Mouse (Mus musculus) stomach, embryonic 14.5 days (tissue): ENCODE data around the gene Zdhhc1. TPM values are rescaled to one million over a fixed set of nuclear protein-coding genes. Genes with fewer than 3 reads are reported as not detected.

Experiments
- polyA plus RNA-seq: library from polyadenylated mRNA; unstranded; fragments of >200 nt; fragmentation: Nextera tagmentation; extraction: Ambion mirVana; gene quantifications from 2 replicates; pipeline ENCODE4 v1.2.1, GENCODE M21; 2014

Gene Zdhhc1
- polyA plus RNA-seq, 1 experiment from 2014 or later, result 33.9 TPM

Other genes with a start within 250 kb of the Zdhhc1 start
- gene B3gnt9, start 241.7 kb downstream of the Zdhhc1 start, polyA plus RNA-seq, result 22.7 and 29.4 TPM in 2 replicates
- 21.7 and 22.0 TPM in 2 replicates for gene Tradd, start 232.3 kb downstream of the Zdhhc1 start, polyA plus RNA-seq
- 3.0 and 3.1 TPM in 2 replicates for gene Fbxl8, start 232.3 kb downstream of the Zdhhc1 start, polyA plus RNA-seq
- not detected in 2 replicates for gene Hsf4, start 227.1 kb downstream of the Zdhhc1 start, polyA plus RNA-seq
- gene Nol3, start 220.8 kb downstream of the Zdhhc1 start, polyA plus RNA-seq, result 1.9 and 2.0 TPM in 2 replicates
- 10.3 and 10.7 TPM in 2 replicates for gene 4931428F04Rik, start 207.0 kb downstream of the Zdhhc1 start, polyA plus RNA-seq
- 7.9 and 9.2 TPM in 2 replicates for gene Exoc3l, start 200.8 kb downstream of the Zdhhc1 start, polyA plus RNA-seq
- gene E2f4, start 199.2 kb downstream of the Zdhhc1 start, polyA plus RNA-seq, result 95.0 and 95.8 TPM in 2 replicates
- gene Elmo3, start 191.3 kb downstream of the Zdhhc1 start, polyA plus RNA-seq, result 14.3 and 15.2 TPM in 2 replicates
- 2.6 and 3.6 TPM in 2 replicates for gene Lrrc29, start 170.6 kb downstream of the Zdhhc1 start, polyA plus RNA-seq
- 122 and 128 TPM in 2 replicates for gene Tmem208, start 170.5 kb downstream of the Zdhhc1 start, polyA plus RNA-seq
- gene Fhod1, start 148.9 kb downstream of the Zdhhc1 start, polyA plus RNA-seq, result 3.5 and 6.3 TPM in 2 replicates
- gene Slc9a5, start 148.1 kb downstream of the Zdhhc1 start, polyA plus RNA-seq, result 3.2 and 3.7 TPM in 2 replicates
- 0.14 and 0.64 TPM in 2 replicates for gene Plekhg4, start 123.6 kb downstream of the Zdhhc1 start, polyA plus RNA-seq
- gene Kctd19, start 83.4 kb downstream of the Zdhhc1 start, polyA plus RNA-seq, result not detected in 2 replicates
- not detected in 2 replicates for gene Lrrc36, start 83.3 kb downstream of the Zdhhc1 start, polyA plus RNA-seq
- gene Tppp3, start 25.4 kb downstream of the Zdhhc1 start, polyA plus RNA-seq, result 39.1 and 40.1 TPM in 2 replicates
- gene Hsd11b2, start 21.9 kb upstream of the Zdhhc1 start, polyA plus RNA-seq, result 2.8 and 3.2 TPM in 2 replicates
- 75.8 and 82.9 TPM in 2 replicates for gene Atp6v0d1, start 69.1 kb upstream of the Zdhhc1 start, polyA plus RNA-seq
- 18.5 and 20.8 TPM in 2 replicates for gene Ripor1, start 108.4 kb upstream of the Zdhhc1 start, polyA plus RNA-seq
- 96.0 and 101 TPM in 2 replicates for gene Ctcf, start 139.7 kb upstream of the Zdhhc1 start, polyA plus RNA-seq
- gene Agrp, start 140.5 kb upstream of the Zdhhc1 start, polyA plus RNA-seq, result 0.95 and 1.5 TPM in 2 replicates
- 1.0 and 1.1 TPM in 2 replicates for gene Carmil2, start 189.4 kb upstream of the Zdhhc1 start, polyA plus RNA-seq
- 59.0 and 63.5 TPM in 2 replicates for gene Acd, start 204.2 kb upstream of the Zdhhc1 start, polyA plus RNA-seq
- 15.9 and 18.0 TPM in 2 replicates for gene Pard6a, start 204.2 kb upstream of the Zdhhc1 start, polyA plus RNA-seq
- not detected in 2 replicates for gene 4933405L10Rik, start 210.8 kb upstream of the Zdhhc1 start, polyA plus RNA-seq
- gene Enkd1, start 211.3 kb upstream of the Zdhhc1 start, polyA plus RNA-seq, result 22.5 and 26.5 TPM in 2 replicates